Mouse (Mus musculus): ENCODE results near the gene Rybp. TPM values are rescaled to one million over a fixed set of nuclear protein-coding genes. Genes with fewer than 3 reads are reported as not detected.
A peak's percentile ranks its signal among the peaks of the same experiment; 100 is the strongest.

Rybp gene
- polyA plus RNA-seq, 1 experiment from 2014 or later: 19.6 TPM

DNA sequence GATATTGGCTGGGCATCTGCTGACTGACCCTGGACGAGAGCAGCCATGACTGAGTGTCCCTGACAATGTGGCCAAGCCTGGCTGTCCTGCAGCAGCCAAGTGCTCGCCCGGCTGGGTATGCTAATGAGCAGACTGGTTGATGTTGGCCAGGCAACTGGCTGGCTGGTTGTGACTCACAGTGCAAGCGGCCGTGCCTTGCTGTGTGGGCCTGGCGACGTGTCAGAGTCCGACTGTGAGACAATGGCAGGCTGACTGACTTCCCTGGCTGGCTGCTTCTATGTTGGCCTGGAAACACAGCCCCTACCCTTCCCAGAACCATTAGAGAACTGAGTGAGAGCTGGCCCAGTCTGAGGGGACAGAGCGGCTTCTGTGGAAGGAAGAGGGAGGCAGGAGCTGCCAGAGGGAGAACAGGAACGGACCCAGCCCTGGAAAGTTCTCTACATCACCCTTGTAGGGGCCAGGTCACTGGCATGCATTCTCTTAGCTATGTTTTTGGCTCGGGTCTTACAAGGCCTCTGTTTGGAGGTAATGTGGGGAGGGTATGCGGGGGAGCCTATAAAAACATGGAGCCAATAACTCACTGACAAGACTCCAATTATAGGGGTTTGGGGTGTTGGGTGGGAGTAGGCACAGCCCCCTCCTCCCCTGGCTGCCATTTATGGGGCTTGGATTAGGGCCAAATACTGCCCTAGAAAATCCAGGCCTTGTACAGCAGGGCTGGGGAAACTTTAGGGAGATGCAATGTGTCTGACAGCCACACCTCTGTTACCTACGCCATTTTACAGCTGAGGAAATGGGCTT is 68.5 kb downstream of the Rybp start:
- Histone ChIP-seq H3K4me3 (ENCODE audit: low read length) (no peak overlapping the region), H3K27ac (ENCODE audit: low read length) (peak overlapping the region; percentile 56; the same call in 1 of the 2 replicates), H3K36me3 (ENCODE audit: control insufficient read depth, insufficient read depth, low read length) (no peaks in the 10 kb centered on the region), H3K9me3 (ENCODE audit: control insufficient read depth, low read length) (no peaks in the 10 kb centered on the region), H3K4me2 (ENCODE audit: low read depth, low read length) (no peak overlapping the region), H3K27me3 (ENCODE audit: control insufficient read depth, insufficient read depth, low read depth, low read length) (no peaks in the 10 kb centered on the region), H3K9ac (ENCODE audit: low read length) (no peak overlapping the region), H3K4me1 (replicated peaks; ENCODE audit: control insufficient read depth, insufficient read depth, low read length) (peaks cover 33% of the 10 kb centered on the region)
- 46% methylated on average over 13 of the region's 13 CpGs for WGBS
- ATAC-seq (ENCODE audit: low read depth): peak; percentile 76

DNA sequence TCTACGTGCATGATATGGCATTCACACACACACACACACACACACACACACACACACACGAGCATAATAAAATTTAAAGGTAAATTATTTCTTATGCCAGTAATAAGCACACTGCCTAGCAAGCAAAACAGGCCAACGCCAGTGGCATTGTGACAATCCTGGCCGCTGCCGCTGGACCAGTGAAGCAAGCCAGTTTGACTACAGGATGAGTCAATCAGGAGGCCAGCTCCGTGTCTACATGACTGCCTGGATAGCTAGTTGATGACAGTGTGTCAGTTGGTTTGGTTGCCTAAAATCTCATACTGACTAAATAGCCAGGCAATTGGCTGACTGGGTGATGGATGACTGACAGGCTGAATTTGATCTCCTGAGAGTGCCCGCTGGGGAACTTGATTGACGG is 69.8 kb downstream of the Rybp start:
- Histone ChIP-seq H3K4me1 (replicated peaks; ENCODE audit: control insufficient read depth, insufficient read depth, low read length) (peaks cover 46% of the 10 kb centered on the region), H3K4me2 (ENCODE audit: low read depth, low read length) (no peak overlapping the region), H3K9me3 (ENCODE audit: control insufficient read depth, low read length) (no peaks in the 10 kb centered on the region), H3K27me3 (ENCODE audit: control insufficient read depth, insufficient read depth, low read depth, low read length) (no peaks in the 10 kb centered on the region), H3K27ac (ENCODE audit: low read length) (no peak overlapping the region), H3K9ac (ENCODE audit: low read length) (no peak overlapping the region), H3K36me3 (ENCODE audit: control insufficient read depth, insufficient read depth, low read length) (no peaks in the 10 kb centered on the region), H3K4me3 (ENCODE audit: low read length) (no peak overlapping the region)
- no peak for ATAC-seq (ENCODE audit: low read depth)
- 83% methylated on average over 8 of the region's 8 CpGs for WGBS

- Histone ChIP-seq H3K9ac (ENCODE audit: low read length) (no peak overlapping the region), H3K27me3 (ENCODE audit: control insufficient read depth, insufficient read depth, low read depth, low read length) (no peaks in the 10 kb centered on the region), H3K36me3 (ENCODE audit: control insufficient read depth, insufficient read depth, low read length) (no peaks in the 10 kb centered on the region), H3K4me3 (ENCODE audit: low read length) (no peak overlapping the region), H3K27ac (ENCODE audit: low read length) (no peak overlapping the region), H3K4me1 (replicated peaks; ENCODE audit: control insufficient read depth, insufficient read depth, low read length) (peaks cover 49% of the 10 kb centered on the region), H3K9me3 (ENCODE audit: control insufficient read depth, low read length) (no peaks in the 10 kb centered on the region), H3K4me2 (ENCODE audit: low read depth, low read length) (no peak overlapping the region)
- ATAC-seq (ENCODE audit: low read depth): no peak
- WGBS: 48% methylated on average over 5 of the region's 5 CpGs
These were observed 70.3 kb downstream of the Rybp start for GRCm38 (mm10) chr6:100216945-100217344.

DNA sequence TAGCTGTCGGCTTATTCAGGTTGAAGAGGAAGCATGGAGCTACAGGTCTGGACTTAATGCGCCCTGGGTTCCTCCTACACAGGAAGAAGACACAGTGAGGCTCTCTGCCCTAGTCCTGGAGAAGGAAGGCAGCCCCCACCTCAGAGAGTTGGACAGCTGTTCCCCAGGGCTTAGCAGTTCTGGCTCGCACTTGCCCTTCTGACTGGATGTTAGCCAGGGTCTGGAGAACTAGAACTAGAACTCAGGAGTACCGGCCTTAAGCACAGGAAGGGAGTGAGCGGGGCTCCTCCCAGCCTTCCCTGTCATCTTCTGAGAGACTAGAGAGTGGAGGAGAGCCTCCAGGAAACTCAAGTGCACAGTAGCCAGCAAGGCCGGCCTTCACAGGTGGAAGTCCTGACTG is 71.5 kb downstream of the Rybp start:
- H3K9me3 ChIP-seq (ENCODE audit: control insufficient read depth, low read length): no peaks in the 10 kb centered on the region
- no peaks in the 10 kb centered on the region for H3K36me3 ChIP-seq (ENCODE audit: control insufficient read depth, insufficient read depth, low read length)
- H3K4me2 ChIP-seq (ENCODE audit: low read depth, low read length): no peak overlapping the region
- H3K4me1 ChIP-seq (replicated peaks; ENCODE audit: control insufficient read depth, insufficient read depth, low read length): peaks cover 49% of the 10 kb centered on the region
- 38% methylated on average over 6 of the region's 6 CpGs for WGBS
- no peak overlapping the region for H3K9ac ChIP-seq (ENCODE audit: low read length)
- H3K27ac ChIP-seq (ENCODE audit: low read length): no peak overlapping the region
- no peak for ATAC-seq (ENCODE audit: low read depth)
- H3K27me3 ChIP-seq (ENCODE audit: control insufficient read depth, insufficient read depth, low read depth, low read length): no peaks in the 10 kb centered on the region
- no peak overlapping the region for H3K4me3 ChIP-seq (ENCODE audit: low read length)

DNA sequence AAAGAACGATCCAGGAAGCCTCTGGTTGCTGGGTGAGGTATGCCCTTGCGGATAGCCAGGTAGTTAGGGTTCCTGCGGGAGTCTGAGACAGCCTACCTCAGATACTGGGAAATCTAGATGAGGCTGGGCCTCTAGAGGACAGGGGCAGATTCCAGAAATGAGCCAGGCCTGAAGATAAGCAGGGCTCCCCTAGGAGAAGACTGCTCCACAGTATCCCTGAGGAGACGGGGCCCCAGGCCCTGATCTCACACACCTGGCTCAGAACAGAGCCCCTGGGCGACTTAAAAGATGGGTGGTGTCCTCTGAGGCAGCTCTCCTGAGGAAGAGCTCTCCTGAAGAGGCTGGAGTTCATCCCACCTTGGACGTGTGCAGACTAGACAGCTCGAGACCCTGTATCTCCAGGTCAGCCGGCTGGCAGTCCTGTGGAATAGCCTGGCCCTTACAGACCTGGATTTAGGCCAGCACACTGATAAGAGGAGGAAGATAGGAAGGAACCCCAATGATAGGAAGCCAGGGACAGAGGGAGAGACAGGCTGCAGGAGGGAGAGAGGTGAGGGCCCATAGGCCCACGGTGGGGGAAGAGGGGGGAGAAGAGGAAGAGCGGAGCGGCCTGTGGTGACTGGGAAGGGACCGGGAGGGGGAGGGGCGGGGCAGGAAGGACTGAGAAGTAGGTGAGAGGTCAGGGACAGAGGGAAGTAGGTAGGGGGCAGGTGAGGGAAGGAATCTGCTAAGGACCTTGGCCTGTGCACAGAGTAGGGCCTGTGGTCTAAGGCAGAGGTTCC is 73.0 kb downstream of the Rybp start:
- H3K4me1 ChIP-seq (replicated peaks; ENCODE audit: control insufficient read depth, insufficient read depth, low read length): peaks cover 49% of the 10 kb centered on the region
- ATAC-seq (ENCODE audit: low read depth): 0 out of 2 replicates have a peak, but pooled peaks have one; percentile 6
- H3K9ac ChIP-seq (ENCODE audit: low read length): no peak overlapping the region

DNA sequence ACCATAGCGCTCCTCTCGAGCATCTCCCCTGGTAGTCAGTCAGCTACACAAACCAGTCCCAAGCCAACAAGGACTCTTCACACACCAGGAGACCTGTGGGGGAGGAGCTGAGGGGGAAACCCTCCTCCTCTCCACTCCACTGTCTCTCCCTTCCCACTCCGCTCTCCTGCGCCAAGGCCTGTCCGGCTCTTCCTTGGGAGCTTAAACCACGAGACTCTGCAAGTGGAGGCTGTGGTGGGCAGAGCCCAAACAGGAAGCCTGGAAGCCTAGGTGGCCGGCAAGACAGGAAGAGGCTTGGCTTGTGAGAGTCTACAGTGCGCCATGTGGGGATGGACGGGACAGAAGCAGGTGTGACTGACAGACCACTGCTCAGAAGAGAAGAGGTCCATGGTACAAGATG is 73.7 kb downstream of the Rybp start:
- no peaks in the 10 kb centered on the region for H3K36me3 ChIP-seq (ENCODE audit: control insufficient read depth, insufficient read depth, low read length)
- WGBS: 50% methylated on average over 9 of the region's 9 CpGs
- peak overlapping the region; percentile 19; the same call in 1 of the 2 replicates for H3K27ac ChIP-seq (ENCODE audit: low read length)
- peaks cover 42% of the 10 kb centered on the region for H3K4me1 ChIP-seq (replicated peaks; ENCODE audit: control insufficient read depth, insufficient read depth, low read length)
- no peak overlapping the region for H3K9ac ChIP-seq (ENCODE audit: low read length)
- ATAC-seq (ENCODE audit: low read depth): 0 out of 2 replicates have a peak, but pooled peaks have one; percentile 8
- H3K4me3 ChIP-seq (ENCODE audit: low read length): no peak overlapping the region
- no peak overlapping the region for H3K4me2 ChIP-seq (ENCODE audit: low read depth, low read length)
- H3K27me3 ChIP-seq (ENCODE audit: control insufficient read depth, insufficient read depth, low read depth, low read length): no peaks in the 10 kb centered on the region
- no peaks in the 10 kb centered on the region for H3K9me3 ChIP-seq (ENCODE audit: control insufficient read depth, low read length)

More for the DNA sequence above, 73.0 kb downstream of the Rybp start:
- no peak overlapping the region; the same call in 1 of the 2 replicates for H3K27ac ChIP-seq (ENCODE audit: low read length)
- no peak overlapping the region for H3K4me3 ChIP-seq (ENCODE audit: low read length)
- peak overlapping the region; percentile 15; the same call in 1 of the 2 replicates for H3K4me2 ChIP-seq (ENCODE audit: low read depth, low read length)
- 44% methylated on average over 13 of the region's 13 CpGs for WGBS
- no peaks in the 10 kb centered on the region for H3K27me3 ChIP-seq (ENCODE audit: control insufficient read depth, insufficient read depth, low read depth, low read length)
- no peaks in the 10 kb centered on the region for H3K9me3 ChIP-seq (ENCODE audit: control insufficient read depth, low read length)
- no peaks in the 10 kb centered on the region for H3K36me3 ChIP-seq (ENCODE audit: control insufficient read depth, insufficient read depth, low read length)

GRCm38 (mm10) chr6:100212820-100213219 is 74.5 kb downstream of the Rybp start:
- Histone ChIP-seq H3K27ac (ENCODE audit: low read length) (peak overlapping the region; percentile 7), H3K36me3 (ENCODE audit: control insufficient read depth, insufficient read depth, low read length) (no peaks in the 10 kb centered on the region), H3K27me3 (ENCODE audit: control insufficient read depth, insufficient read depth, low read depth, low read length) (no peaks in the 10 kb centered on the region), H3K9me3 (ENCODE audit: control insufficient read depth, low read length) (no peaks in the 10 kb centered on the region), H3K4me3 (ENCODE audit: low read length) (no peak overlapping the region), H3K9ac (ENCODE audit: low read length) (no peak overlapping the region), H3K4me2 (ENCODE audit: low read depth, low read length) (no peak overlapping the region), H3K4me1 (replicated peaks; ENCODE audit: control insufficient read depth, insufficient read depth, low read length) (peaks cover 38% of the 10 kb centered on the region)
- WGBS: 16% methylated on average over 7 of the region's 7 CpGs
- peak; percentile 68 for ATAC-seq (ENCODE audit: low read depth)

DNA sequence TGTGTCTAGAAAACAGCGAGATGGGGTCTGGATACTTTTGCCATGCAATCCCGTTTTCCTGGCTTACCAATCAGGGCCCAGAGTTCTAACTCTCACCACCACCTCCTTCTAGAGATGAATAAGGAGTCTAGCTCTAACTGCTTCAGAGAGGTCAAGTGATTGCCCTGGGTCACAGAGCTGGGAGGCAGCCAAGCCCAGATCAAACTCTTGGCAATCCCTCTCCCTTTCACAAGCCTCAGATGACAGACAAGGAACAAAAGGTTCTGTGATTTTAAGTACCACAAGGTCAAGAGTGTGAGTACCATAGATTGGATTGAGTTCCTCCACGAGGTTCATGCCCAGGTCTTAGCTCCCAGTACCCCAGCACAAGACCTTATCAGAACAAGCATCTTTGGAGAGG is 75.6 kb downstream of the Rybp start:
- Histone ChIP-seq H3K36me3 (ENCODE audit: control insufficient read depth, insufficient read depth, low read length) (no peaks in the 10 kb centered on the region), H3K9ac (ENCODE audit: low read length) (no peak overlapping the region), H3K4me1 (replicated peaks; ENCODE audit: control insufficient read depth, insufficient read depth, low read length) (peaks cover 48% of the 10 kb centered on the region), H3K4me3 (ENCODE audit: low read length) (no peak overlapping the region), H3K27ac (ENCODE audit: low read length) (no peak overlapping the region), H3K9me3 (ENCODE audit: control insufficient read depth, low read length) (no peaks in the 10 kb centered on the region), H3K27me3 (ENCODE audit: control insufficient read depth, insufficient read depth, low read depth, low read length) (no peaks in the 10 kb centered on the region), H3K4me2 (ENCODE audit: low read depth, low read length) (no peak overlapping the region)
- no peak for ATAC-seq (ENCODE audit: low read depth)
- WGBS: 34% methylated on average over 3 of the region's 3 CpGs

DNA sequence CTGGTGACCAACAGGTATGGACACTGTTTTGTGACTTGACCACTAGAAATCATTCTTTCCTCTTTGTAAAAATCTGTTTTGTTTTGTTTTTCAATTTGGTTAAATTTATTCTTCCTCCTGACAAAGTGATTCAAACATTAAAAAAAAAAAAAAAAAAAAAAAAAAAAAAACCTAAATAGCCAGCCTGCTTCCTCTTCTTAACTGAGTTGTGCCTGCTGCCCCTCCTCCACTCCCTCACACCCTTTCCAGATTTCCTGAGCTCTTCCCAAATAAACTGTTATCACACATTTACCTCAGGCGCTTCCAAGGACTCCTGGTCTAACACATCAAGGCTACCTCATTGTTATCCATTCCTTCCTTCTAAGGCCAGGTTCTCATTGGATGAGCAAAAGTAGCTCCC is 76.8 kb downstream of the Rybp start:
- peaks cover 45% of the 10 kb centered on the region for H3K4me1 ChIP-seq (replicated peaks; ENCODE audit: control insufficient read depth, insufficient read depth, low read length)
- no peaks in the 10 kb centered on the region for H3K9me3 ChIP-seq (ENCODE audit: control insufficient read depth, low read length)
- no peak overlapping the region for H3K4me3 ChIP-seq (ENCODE audit: low read length)
- H3K4me2 ChIP-seq (ENCODE audit: low read depth, low read length): no peak overlapping the region
- no peak overlapping the region for H3K9ac ChIP-seq (ENCODE audit: low read length)
- ATAC-seq (ENCODE audit: low read depth): no peak
- WGBS: 59% methylated on average over 1 of the region's 1 CpGs
- no peaks in the 10 kb centered on the region for H3K27me3 ChIP-seq (ENCODE audit: control insufficient read depth, insufficient read depth, low read depth, low read length)
- H3K36me3 ChIP-seq (ENCODE audit: control insufficient read depth, insufficient read depth, low read length): no peaks in the 10 kb centered on the region
- no peak overlapping the region for H3K27ac ChIP-seq (ENCODE audit: low read length)

All from lung, embryonic 16.5 days (tissue).